Mouse (Mus musculus): ENCODE results near the gene 2010111I01Rik. TPM values are rescaled to one million over a fixed set of nuclear protein-coding genes. Genes with fewer than 3 reads are reported as not detected.

Gene 2010111I01Rik
- total RNA-seq, 1 experiment, result 58.3 TPM

- H3K4me1 ChIP-seq (ENCODE audit: control insufficient read depth in 2 of 2, insufficient read depth in 2 of 2, low read length in 2 of 2, poor library complexity in 1 of 2), result peaks cover 9 to 13% of the 10 kb centered on the region in 2 experiments; a peak in 2 of 4 replicates
- no peak overlapping the region for H3K4me3 ChIP-seq (ENCODE audit: insufficient read depth in 1 of 2, low read depth in 1 of 2, low read length in 2 of 2, poor library complexity in 1 of 2, severe bottlenecking in 1 of 2)
- TF ChIP-seq ZC3H11A (IDR thresholded peaks at IDR 0.05; ENCODE audit: borderline replicate concordance, low read depth, low read length) (no peak), CHD2 (IDR thresholded peaks at IDR 0.05; ENCODE audit: low read depth, low read length) (no peak), ZNF384 (IDR thresholded peaks at IDR 0.05; ENCODE audit: low read depth, low read length) (no peak)
- no peak for DNase-seq (ENCODE audit: low read depth, low spot score)
- H3K9ac ChIP-seq (ENCODE audit: insufficient read depth, low read depth, low read length, poor library complexity, severe bottlenecking), result no peak overlapping the region
- no peak overlapping the region for H3K27ac ChIP-seq (ENCODE audit: insufficient read depth, low read depth, low read length, poor library complexity, severe bottlenecking)
- H3K9me3 ChIP-seq (ENCODE audit: control insufficient read depth, insufficient read depth, low read depth, low read length), result no peaks in the 10 kb centered on the region
- peaks cover 19% of the 10 kb centered on the region for H3K36me3 ChIP-seq (ENCODE audit: control insufficient read depth, insufficient read depth, low read length, poor library complexity, severe bottlenecking)
- in situ Hi-C loops (cut with MboI; ENCODE audit: low sequenced_read_pairs in 2 of 2, unreplicated experiment in 2 of 2), result loop anchor here in 1 of 2 experiments (5.0 kb wide), 1 partner anchor 86 kb away; no protein-coding TSS in a partner anchor
Observed at GRCm38 (mm10) chr13:63241665-63242064, 277.0 kb downstream of the 2010111I01Rik start.

GRCm38 (mm10) chr13:63242401-63243192 is 277.9 kb downstream of the 2010111I01Rik start:
- in situ Hi-C loops (cut with MboI; ENCODE audit: low sequenced_read_pairs in 2 of 2, unreplicated experiment in 2 of 2), result loop anchor here in 1 of 2 experiments (5.0 kb wide), 1 partner anchor 85 kb away; no protein-coding TSS in a partner anchor

GRCm38 (mm10) chr13:63243586-63243985 is 278.9 kb downstream of the 2010111I01Rik start:
- in situ Hi-C loops (cut with MboI; ENCODE audit: low sequenced_read_pairs in 2 of 2, unreplicated experiment in 2 of 2), result loop anchor here in 1 of 2 experiments (5.0 kb wide), 1 partner anchor 84 kb away; no protein-coding TSS in a partner anchor

More at GRCm38 (mm10) chr13:63242401-63243192, 277.9 kb downstream of the 2010111I01Rik start:
- no peak overlapping the region for H3K9ac ChIP-seq (ENCODE audit: insufficient read depth, low read depth, low read length, poor library complexity, severe bottlenecking)
- peaks cover 19% of the 10 kb centered on the region for H3K36me3 ChIP-seq (ENCODE audit: control insufficient read depth, insufficient read depth, low read length, poor library complexity, severe bottlenecking)
- H3K4me3 ChIP-seq (ENCODE audit: insufficient read depth in 1 of 2, low read depth in 1 of 2, low read length in 2 of 2, poor library complexity in 1 of 2, severe bottlenecking in 1 of 2), result no peak overlapping the region
- TF ChIP-seq ZC3H11A (IDR thresholded peaks at IDR 0.05; ENCODE audit: borderline replicate concordance, low read depth, low read length), result no peak
- no peak for TF ChIP-seq MAFK (IDR thresholded peaks at IDR 0.05; ENCODE audit: insufficient read depth, low read depth, low read length)
- TF ChIP-seq HCFC1 (IDR thresholded peaks at IDR 0.05; ENCODE audit: borderline replicate concordance, insufficient read depth, low read length), result no peak
- no peak for TF ChIP-seq ZNF384 (IDR thresholded peaks at IDR 0.05; ENCODE audit: low read depth, low read length)
- no peak for TF ChIP-seq CHD2 (IDR thresholded peaks at IDR 0.05; ENCODE audit: low read depth, low read length)
- H3K9me3 ChIP-seq (ENCODE audit: control insufficient read depth, insufficient read depth, low read depth, low read length), result no peaks in the 10 kb centered on the region
- peaks cover 9 to 13% of the 10 kb centered on the region in 2 experiments; a peak in 2 of 4 replicates for H3K4me1 ChIP-seq (ENCODE audit: control insufficient read depth in 2 of 2, insufficient read depth in 2 of 2, low read length in 2 of 2, poor library complexity in 1 of 2)
- DNase-seq (ENCODE audit: low read depth, low spot score), result no peak
- no peak overlapping the region for H3K27ac ChIP-seq (ENCODE audit: insufficient read depth, low read depth, low read length, poor library complexity, severe bottlenecking)

GRCm38 (mm10) chr13:63244425-63244824 is 279.7 kb downstream of the 2010111I01Rik start:
- no peak overlapping the region for H3K4me3 ChIP-seq (ENCODE audit: insufficient read depth in 1 of 2, low read depth in 1 of 2, low read length in 2 of 2, poor library complexity in 1 of 2, severe bottlenecking in 1 of 2)
- no peak overlapping the region for H3K27ac ChIP-seq (ENCODE audit: insufficient read depth, low read depth, low read length, poor library complexity, severe bottlenecking)
- in situ Hi-C loops (cut with MboI; ENCODE audit: low sequenced_read_pairs in 2 of 2, unreplicated experiment in 2 of 2), result loop anchor here in 1 of 2 experiments (5.0 kb wide), 1 partner anchor 83 kb away; no protein-coding TSS in a partner anchor
- peaks cover 19% of the 10 kb centered on the region for H3K36me3 ChIP-seq (ENCODE audit: control insufficient read depth, insufficient read depth, low read length, poor library complexity, severe bottlenecking)
- DNase-seq (ENCODE audit: low read depth, low spot score), result no peak
- no peak overlapping the region for H3K9ac ChIP-seq (ENCODE audit: insufficient read depth, low read depth, low read length, poor library complexity, severe bottlenecking)
- peaks cover 9 to 12% of the 10 kb centered on the region in 2 experiments; a peak in 2 of 4 replicates for H3K4me1 ChIP-seq (ENCODE audit: control insufficient read depth in 2 of 2, insufficient read depth in 2 of 2, low read length in 2 of 2, poor library complexity in 1 of 2)
- H3K9me3 ChIP-seq (ENCODE audit: control insufficient read depth, insufficient read depth, low read depth, low read length), result no peaks in the 10 kb centered on the region
- TF ChIP-seq CHD2 (IDR thresholded peaks at IDR 0.05; ENCODE audit: low read depth, low read length) (no peak), ZC3H11A (IDR thresholded peaks at IDR 0.05; ENCODE audit: borderline replicate concordance, low read depth, low read length) (no peak), HCFC1 (IDR thresholded peaks at IDR 0.05; ENCODE audit: borderline replicate concordance, insufficient read depth, low read length) (no peak), MAFK (IDR thresholded peaks at IDR 0.05; ENCODE audit: insufficient read depth, low read depth, low read length) (no peak), ZNF384 (IDR thresholded peaks at IDR 0.05; ENCODE audit: low read depth, low read length) (no peak)

More at GRCm38 (mm10) chr13:63243586-63243985, 278.9 kb downstream of the 2010111I01Rik start:
- TF ChIP-seq HCFC1 (IDR thresholded peaks at IDR 0.05; ENCODE audit: borderline replicate concordance, insufficient read depth, low read length) (no peak), ZNF384 (IDR thresholded peaks at IDR 0.05; ENCODE audit: low read depth, low read length) (no peak), MAFK (IDR thresholded peaks at IDR 0.05; ENCODE audit: insufficient read depth, low read depth, low read length) (no peak), CHD2 (IDR thresholded peaks at IDR 0.05; ENCODE audit: low read depth, low read length) (no peak), ZC3H11A (IDR thresholded peaks at IDR 0.05; ENCODE audit: borderline replicate concordance, low read depth, low read length) (no peak)
- Histone ChIP-seq H3K9ac (ENCODE audit: insufficient read depth, low read depth, low read length, poor library complexity, severe bottlenecking) (no peak overlapping the region), H3K4me3 (ENCODE audit: insufficient read depth in 1 of 2, low read depth in 1 of 2, low read length in 2 of 2, poor library complexity in 1 of 2, severe bottlenecking in 1 of 2) (no peak overlapping the region), H3K9me3 (ENCODE audit: control insufficient read depth, insufficient read depth, low read depth, low read length) (no peaks in the 10 kb centered on the region), H3K4me1 (ENCODE audit: control insufficient read depth in 2 of 2, insufficient read depth in 2 of 2, low read length in 2 of 2, poor library complexity in 1 of 2) (peaks cover 9 to 13% of the 10 kb centered on the region in 2 experiments; a peak in 2 of 4 replicates), H3K27ac (ENCODE audit: insufficient read depth, low read depth, low read length, poor library complexity, severe bottlenecking) (no peak overlapping the region), H3K36me3 (ENCODE audit: control insufficient read depth, insufficient read depth, low read length, poor library complexity, severe bottlenecking) (peaks cover 19% of the 10 kb centered on the region)
- no peak for DNase-seq (ENCODE audit: low read depth, low spot score)
